Mouse (Mus musculus) heart, adult 8-10 months (tissue): ENCODE data around the gene Asb6. TPM values are rescaled to one million over a fixed set of nuclear protein-coding genes. Genes with fewer than 3 reads are reported as not detected.

ENCODE experiments used
- DNase-seq: peaks from one replicate; pipeline ENCODE4 v3.0.0; 2022; ENCODE audit warnings: low spot score
- total RNA-seq, 4 experiments: library from RNA; stranded (reverse); gene quantifications; 2 replicates each; pipeline ENCODE4 v1.2.4; 2022

The Asb6 gene
- total RNA-seq, 4 experiments from 2014 or later: 8.4 to 11.3 (median 8.7) TPM

DNA sequence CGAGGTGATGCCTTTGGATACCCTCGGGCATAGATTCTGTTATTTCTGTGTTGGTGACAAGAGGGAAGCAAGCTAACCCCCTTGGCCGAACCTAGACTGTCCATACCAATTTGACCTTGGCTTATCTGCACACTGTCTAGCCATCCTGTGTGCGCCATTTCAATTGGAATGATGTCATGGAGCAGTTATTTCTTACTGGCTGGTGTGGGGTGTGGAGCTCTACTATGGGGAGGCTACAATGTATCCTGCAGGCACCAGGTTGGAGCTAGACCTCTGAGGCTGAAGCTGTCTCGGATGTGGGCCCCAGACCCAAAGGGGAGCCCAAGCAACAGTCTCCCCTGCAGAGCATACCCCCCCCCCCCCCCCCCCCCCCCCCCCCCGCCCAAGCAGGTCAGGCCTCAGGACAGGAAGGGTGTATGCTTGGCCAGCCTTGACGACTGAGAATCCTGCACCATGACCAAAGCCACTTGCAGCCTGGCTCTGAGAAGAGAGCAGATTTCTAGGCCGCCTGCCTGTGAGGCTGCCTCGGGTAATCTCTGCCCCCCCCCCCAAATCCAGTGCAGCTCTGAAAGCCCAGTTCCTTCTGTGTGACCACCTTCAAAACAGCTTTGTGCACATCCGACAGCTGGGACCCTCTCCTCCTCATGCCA is 4.4 kb upstream of the Asb6 start, which contains the start of gene Prrx2:
Gene Prrx2 (plus strand): TSS at position 600 of the 650 bp plus-strand sequence.
- DNase-seq: no peak

DNA sequence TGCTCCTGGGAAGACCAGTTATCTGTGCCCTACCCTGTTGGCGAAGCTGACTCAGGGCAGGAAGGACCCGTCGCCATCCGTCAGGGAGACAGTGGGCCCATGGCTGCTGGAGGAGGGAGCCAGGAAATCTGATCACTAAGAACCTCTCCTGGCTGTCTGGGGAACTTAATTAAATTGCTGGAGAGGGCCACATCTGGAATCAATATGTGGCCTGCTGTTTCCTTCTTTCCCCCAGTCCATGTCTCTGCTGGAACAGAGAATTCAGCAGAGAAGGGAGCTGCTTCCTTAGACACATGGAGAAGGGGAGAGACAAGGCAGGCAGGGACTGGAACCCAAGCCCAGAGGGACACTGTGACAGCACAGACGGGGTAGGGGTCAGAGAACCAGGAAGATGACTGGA is 3.5 kb upstream of the Asb6 start:
- no peak for DNase-seq

DNA sequence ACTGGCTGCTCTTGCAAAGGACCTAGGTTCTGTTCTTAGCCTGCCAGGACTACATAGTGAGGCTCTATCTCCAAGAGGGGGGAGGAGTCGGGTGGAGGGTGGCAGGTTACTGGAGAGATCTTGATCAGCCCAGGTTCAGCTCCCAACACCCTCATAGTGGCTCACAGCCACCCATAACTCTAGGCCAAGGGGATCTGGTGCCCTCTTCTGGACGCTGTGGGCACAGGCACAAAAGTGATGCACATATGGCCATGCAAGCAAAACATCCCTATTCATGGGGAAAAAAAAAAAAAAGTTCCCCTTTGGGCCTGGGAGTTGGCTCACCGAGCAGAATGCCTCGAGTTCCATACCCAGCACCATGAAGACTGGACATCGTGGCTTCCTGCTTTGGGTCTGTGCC is 818 bp downstream of the Asb6 start:
- no peak for DNase-seq

DNA sequence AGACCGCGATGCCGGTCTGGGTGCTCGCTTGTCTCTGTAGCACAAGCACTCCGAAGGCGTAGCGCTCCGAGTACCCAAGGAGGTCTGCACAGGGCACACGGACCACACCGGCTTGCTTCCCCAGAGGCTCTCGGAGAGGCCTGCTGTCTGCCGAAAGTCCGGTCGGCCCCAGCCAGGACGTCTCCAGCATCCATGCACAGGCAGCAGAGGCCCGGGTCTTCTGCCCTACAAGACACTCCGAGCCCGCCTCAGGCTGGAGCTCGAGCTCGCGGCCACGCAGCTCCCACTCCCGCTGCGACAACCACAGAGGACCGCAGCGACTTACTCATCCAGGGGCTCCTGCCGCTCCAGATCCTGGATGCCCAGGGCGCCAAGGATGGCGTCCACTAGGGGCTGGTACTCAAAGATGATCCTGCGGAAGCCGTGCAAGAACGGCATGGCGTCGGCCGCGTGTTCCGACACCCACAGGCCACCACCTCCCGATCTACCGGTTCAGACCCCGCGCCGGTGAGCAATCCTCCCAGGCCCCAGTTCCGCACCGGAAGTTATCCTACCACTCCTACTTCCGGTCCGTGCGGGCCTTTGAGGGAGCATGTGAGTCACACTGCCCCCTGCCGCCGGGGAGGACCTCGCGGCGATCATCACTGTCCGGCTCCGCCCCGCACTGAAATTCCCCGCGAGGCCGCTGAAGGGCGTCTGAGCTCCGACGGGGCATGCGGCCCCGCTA is 2.2 kb downstream of the Asb6 start:
- peak; percentile 92 for DNase-seq

DNA sequence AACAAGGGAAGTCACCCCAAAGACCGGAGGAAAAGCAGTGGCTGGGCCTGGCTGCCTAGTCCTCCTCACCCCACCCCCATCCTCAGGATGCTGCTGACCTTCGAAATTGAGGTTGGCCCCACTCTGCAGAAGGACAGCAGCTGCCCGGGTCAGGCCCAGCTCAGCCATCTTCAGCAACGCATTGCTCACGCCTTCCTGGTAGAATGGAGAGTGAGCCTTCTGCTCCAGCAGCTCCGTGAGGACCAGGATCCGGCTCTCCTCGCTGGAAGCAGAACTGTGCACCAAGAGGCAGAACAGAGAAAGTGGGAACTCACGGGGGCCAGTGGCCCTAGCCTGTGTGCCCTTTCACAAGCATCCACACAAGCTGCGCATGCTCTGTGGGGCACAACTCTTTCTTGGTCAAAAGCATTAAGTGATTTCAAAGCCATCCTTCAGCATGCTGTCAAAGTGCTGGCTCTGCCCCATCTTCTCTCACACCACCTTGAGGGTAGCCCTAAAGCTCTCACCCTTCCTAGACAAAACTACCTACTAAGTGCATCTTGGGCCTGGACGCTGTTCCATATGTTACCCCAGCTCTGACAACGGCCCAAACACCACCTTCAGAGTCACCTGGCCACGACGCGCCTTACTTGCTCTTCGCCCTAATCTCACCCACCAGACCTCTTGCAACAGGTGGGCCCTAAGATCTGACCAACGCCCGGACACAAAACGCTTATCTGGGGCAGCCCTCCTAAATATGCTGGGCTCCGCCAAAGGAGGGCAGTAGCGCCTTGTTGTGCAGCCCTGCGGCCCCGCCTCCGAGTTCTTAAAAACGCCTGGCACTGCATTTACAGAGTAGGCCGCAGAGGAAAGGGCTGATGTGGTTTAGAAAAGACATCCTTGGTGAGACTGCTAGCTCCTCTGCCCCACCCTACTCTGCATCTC is 3.0 kb downstream of the Asb6 start:
- no peak for DNase-seq

DNA sequence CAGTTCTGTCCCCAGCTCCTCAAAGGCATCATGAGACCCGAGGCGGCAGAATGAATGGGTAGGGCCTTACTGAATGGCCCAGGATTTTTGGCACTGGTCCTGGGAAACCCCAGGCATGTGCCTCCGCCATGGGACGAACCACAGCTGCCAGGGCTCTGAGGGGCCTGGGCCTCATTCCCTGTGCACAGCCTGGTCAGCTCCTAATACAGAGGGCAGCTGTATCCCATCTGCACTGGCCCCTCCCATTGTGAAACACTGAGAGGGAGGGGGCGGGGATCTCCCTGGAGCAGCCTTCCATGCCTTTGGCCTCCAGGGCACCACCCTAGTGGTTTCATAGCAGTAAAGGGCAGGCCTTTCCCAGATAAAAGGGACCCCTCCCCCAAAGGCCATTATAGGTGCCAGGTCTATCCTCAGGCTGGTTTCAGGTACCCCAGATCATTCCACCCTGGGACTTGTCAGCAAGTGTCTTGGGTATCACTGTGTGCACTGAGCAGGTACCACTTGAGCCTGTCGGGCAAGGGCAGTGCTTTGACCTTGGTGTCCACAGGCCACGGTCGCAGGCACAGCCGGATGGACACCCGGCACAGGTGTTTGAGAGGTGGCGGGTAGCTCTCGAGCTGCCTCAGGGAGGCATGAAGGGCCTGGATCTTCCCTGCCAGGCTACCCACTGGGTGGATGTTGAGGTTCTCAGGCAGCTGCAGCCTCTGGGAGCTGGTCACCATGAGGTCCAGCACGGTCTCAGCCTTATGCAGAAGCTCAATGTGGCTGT is 6.6 kb downstream of the Asb6 start:
- no peak for DNase-seq

DNA sequence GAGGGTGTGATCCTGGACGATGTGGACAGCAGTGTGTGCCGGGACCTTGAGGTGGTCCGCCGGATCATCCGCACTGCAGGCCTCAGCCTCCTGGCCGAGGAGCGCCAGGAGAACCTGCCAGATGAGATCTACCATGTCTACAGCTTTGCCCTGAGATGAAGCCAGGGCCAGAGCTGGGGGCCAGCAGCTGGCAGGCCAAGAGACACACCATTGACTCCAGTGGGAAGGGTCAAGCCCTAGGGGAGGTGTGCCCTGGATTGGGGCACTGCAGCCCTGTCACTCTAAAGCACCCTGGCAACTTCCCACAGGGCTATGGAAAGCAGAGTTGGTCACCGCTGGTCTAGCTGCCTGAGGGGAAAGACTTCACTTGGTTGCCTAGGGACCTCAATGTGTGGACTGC is 7.7 kb downstream of the Asb6 start:
- DNase-seq: no peak

DNA sequence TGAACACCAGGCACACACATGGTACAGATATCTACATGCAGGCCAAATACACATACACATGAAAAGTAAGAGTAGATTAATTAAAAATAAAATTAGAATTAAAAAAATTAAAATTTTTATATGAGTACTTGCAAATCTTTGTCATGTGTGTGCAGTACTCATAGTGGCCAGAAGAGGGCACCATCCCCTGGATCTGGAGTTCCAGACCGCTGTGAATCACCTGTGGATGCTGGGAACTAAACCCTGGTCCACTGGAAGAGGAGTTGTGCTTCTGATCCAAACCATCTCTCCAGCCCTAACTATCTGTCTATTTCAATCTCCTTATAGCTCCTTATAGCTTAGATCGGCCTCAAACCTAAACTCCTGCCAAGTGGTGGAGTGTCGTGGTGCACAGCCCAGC is 9.1 kb downstream of the Asb6 start:
- DNase-seq: no peak

DNA sequence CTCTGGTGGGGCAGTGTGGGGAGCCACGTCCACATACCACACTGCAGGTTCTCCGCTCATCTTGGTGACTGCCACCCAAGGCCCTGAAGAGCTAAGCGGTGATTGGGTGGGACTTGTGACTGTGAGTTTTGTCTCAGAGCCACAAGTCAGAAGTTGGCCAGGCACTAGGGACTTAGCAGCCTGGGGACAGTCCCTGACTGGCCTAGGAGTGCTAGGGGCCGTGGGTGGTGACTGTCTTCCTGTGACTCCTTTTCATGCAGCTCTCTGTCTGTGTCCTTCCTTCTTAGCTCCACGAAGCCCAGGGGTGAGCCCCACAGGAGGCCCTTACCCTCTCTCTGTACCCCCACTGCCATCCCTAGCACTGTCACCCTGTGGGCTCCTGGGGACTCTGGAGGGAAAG is 10.3 kb downstream of the Asb6 start:
- no peak for DNase-seq

DNA sequence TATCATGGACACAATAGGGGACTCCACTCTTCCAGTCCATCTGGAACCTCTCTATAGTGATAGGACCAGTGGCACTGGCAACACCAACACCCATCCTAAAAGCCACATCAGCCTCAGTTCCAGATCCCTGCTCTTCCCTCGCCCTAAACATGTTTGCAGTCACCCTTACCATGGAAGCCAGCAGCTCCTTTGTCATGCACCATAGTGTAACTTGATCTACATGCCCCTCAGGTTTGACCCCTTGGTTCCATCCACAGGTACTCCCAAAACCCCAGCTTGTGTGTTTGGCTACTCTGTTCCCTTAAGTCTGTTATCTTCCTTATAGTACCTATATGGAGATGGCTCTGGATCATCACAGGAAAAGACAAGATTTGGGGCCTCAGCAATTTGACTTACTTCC is 13.8 kb downstream of the Asb6 start:
- no peak for DNase-seq

DNA sequence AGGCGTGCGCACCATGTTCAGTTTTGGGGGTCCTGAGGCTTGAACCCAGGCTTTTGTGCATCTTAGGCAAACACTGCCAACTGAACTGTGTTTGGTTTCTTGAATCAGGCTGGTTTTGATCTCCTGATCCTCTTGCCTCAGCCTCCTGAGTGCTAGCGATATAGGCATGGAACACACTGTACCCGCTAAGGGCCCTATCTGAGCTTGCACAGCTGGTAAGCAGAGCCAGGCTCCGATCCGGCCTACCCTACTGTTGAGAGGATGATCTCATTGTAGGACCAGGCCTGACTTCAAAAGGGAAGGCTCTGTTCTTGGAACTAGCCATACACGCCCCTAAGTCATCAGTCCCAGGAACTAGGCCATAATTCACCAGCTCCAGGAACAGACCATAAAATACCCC is 19.6 kb downstream of the Asb6 start:
- DNase-seq: no peak

DNA sequence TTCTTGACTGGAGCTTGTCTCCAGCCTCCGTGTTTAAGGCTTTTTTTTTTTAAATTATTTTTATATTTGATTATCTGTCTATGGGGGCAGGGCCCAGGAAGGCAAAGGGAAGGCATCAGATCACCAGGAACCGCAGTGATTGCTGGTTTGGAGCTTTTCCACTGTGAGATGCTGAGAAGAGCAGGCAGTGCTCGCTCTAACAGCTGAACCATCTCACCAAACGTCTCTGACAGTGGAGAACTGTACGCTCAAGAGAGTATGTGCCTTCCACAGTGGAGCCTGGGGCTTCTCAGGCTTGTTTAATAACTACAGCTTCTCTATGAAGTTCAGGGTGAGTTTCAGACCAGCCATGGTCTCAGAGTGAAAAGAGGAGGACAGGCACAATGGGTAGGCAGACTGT is 20.6 kb downstream of the Asb6 start:
- DNase-seq: no peak

DNA sequence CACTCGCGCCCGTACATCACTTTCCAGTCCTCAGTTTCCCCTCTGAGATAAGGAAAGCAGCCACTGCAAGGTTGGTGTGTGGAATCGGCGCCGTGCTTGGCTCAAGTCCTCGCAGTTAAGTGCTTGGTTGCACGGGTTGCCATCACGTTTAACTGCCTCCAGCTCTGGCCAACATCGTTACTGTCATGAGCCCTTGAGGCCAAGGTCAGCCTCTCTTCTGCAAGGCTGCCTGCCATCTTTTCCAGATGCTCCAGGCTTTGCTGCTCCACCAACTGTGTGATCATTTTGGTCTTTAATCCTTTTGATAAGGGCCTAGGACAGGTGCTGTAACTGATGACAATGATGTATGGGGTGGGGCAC is 21.9 kb downstream of the Asb6 start:
- peak; percentile 44 for DNase-seq

DNA sequence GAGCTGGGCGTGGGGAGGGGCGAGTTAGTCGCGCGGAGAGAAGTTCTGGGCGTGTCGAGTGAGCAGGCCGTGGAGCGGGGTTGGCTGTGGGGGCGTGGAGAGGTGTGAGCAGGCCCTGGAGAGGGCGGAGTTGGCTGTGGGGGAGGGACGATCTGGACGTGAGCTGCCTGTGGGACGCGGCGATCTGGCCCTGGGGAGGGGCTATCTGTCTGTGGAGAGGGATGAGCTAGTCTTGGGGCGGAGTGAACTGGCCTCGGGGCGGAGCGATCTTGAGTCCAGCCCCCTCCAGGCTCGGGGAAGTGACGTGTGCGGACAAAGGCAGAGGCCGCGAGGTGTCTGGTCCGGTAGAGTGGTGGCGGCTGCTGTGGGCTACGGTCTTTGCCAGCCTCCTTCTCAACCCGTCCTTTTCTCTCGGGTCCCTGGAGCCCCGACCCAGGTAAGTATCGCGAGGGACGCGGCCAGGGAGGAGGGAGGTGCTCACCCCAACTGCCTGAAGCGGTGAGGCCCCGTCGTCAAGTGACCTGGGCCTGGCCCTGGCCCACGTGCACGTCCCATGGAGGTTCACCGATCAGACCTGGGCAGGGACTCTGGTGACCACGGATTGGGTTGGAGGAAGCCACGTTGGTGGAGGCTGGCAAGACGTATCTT is 22.4 kb downstream of the Asb6 start, which contains the start of gene Ntmt1:
Gene Ntmt1 (plus strand): TSS at position 179 of the 648 bp plus-strand sequence.
- peak; percentile 99 for DNase-seq

DNA sequence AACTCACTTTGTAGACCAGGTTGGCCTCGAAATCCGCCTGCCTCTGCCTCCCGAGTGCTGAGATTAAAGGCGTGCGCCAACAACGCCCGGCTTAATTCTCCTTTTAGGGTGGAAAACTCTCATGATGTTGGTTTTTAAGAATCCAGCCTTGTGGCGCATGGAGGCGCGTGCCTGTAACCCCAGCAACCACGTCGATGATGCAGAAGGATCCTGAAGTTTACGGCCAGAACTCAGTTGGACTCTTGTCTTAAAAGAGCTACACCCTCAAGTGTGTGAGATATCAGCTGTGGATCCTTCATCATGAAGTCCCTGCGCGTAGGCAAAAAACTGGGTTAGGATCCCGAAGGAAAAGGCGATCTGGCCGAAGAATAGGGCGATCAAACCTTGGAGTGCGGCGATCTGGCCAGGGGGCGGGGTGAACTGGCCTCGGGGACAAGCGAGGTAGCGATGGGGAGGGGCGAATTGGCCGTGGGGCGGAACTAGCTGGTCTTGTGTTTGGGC is 22.9 kb downstream of the Asb6 start:
- DNase-seq: no peak

DNA sequence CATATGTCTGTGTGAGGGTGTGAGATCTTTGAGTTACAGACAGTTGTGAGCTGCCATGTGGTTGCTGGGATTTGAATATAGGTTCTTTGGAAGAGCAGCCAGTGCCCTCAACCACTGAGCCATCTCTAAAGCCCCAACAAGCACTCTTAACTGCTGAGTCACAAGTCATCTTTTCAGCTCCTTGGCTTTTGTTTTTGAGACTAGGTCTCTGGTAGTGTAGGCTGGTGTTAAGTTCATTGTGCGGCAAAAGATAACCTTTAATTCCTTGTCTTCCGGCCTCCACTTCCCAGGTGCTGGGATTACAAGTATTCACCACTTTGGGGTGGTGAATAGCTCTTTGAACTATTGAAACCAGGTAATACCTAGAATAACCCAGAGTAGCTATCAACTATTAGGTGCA is 24.1 kb downstream of the Asb6 start:
- DNase-seq: no peak

DNA sequence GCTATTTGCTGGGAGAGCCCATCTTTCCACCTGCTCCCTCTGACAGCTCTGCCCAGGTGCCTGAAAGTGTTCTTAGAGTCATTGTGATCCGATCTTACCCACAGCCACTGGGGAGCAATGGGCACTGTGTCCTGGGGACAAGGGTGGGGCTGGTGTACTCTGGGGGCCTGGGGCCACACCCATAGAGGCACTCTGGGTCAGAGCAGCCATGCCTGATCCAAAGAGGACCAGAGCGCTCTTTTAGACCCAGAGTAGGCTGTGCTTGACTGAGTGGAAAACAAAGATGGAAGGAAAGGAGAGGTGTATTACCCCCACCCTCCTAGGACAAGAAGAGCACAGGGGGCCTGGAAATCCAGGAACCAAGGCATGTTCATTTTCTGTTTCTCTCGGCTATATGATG is 26.5 kb downstream of the Asb6 start, which contains the start of gene 1700001O22Rik:
Gene 1700001O22Rik (minus strand): TSS at position 58 of the 400 bp plus-strand sequence.
- no peak for DNase-seq

DNA sequence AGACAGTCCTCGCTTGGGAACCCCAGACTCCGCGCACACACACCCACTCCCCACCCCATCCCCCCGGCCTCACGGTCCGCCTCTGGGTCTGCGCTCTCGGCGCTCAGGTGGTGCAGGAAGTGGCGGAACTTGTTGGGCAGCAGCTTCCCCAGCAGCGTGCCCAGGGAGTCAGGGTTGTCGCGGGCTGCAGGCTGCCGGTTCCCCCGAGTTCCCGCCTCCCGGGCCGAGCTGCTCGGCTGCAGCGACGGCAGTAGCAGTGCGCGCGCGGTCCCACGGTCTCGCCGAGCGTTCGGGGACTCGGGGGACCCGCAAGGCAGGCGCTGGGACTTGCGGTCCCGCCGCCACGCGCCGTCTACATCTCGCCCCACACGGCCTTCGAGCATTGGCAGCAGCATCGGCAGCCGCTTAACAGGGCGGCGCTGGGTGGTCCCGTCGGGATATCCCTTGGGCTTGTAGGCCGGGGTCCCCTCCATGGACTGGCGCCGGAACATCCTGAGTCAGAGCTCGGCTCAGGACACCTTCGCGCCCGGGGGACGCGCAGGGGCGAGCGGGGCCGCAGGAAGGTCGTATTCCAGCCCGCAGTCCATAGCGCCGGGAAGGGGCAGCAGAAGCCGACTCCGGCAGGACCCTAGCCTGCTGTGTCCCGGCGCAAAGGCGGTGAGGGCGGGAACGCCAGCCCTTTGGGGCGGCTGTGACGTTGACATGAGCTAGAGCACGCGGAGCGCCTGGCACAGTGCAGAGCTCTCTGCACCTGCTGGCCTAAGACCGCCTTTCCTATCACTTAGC is 28.9 kb downstream of the Asb6 start:
- DNase-seq: no peak

DNA sequence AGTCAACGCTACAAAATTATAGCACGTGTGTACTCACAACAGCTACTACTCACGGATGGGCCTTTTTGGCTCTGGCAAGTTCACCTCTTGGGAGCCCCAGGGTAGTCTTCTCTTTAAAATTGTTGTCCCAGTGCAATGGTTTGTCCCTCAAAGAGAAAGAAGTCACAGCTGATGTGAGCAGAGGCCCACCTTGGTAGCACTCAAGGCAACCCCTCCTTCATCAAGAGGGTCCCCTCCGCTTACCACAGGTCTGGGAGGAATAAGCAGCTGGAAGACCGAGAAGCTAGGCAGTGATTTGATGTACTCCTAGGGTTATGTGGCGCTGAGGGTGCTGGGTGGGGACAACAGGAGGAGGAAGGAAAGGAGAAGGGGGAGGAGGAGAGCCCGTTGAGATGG is 29.5 kb downstream of the Asb6 start:
- DNase-seq: no peak

DNA sequence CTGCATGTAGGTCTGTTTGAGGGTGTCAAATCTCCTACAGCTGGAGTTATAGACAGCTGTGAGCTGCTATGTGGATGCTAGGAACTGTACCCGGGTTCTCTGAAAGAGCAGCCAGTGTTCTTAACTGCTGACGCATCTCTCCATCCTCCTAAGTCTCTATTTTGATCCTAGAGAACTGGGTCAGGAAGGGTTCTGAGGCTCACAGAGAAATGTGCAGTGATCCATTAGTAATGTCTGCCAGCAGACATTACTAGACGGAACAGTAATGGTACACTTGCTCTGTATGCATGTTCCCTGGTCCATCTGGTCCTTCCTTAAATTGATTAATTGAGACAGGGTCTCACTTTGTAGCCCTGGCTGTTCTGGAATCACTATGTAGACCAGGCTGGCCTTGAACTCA is 30.7 kb downstream of the Asb6 start:
- no peak for DNase-seq
